Mouse (Mus musculus): ENCODE data around the gene Actn1. TPM values are rescaled to one million over a fixed set of nuclear protein-coding genes. Genes with fewer than 3 reads are reported as not detected.

Actn1 gene
- total and polyA plus RNA-seq, 2 experiments from 2014 or later = 15.7 to 85.3 TPM

- H3K9me3 ChIP-seq (replicated peaks; ENCODE audit: control insufficient read depth, low read length) = no peaks in the 10 kb centered on the region
- 0 out of 2 replicates have a peak, but pooled peaks cover 5% of the 10 kb centered on the region for H3K36me3 ChIP-seq (replicated peaks; ENCODE audit: control insufficient read depth, insufficient read depth, low read length)
- H3K27ac ChIP-seq (ENCODE audit: low read depth) = peak overlapping the region; percentile 89
- H3K27me3 ChIP-seq (ENCODE audit: control insufficient read depth, insufficient read depth, low read length) = no peaks in the 10 kb centered on the region
- TF ChIP-seq EP300 (IDR thresholded peaks at IDR 0.05; ENCODE audit: low read depth) (no peak), CTCF (IDR thresholded peaks at IDR 0.05; ENCODE audit: low read depth) (no peak)
- peaks cover 66% of the 10 kb centered on the region for H3K4me1 ChIP-seq (ENCODE audit: control insufficient read depth, insufficient read depth)
- H3K4me3 ChIP-seq (ENCODE audit: low read depth, low read length) = no peak overlapping the region
- DNase-seq (ENCODE audit: low spot score) = no peak
- H3K9ac ChIP-seq (replicated peaks; ENCODE audit: low read depth, low read length) = no peak overlapping the region
- WGBS = 16% methylated on average over 5 of the region's 5 CpGs
- no peak for ATAC-seq (ENCODE audit: insufficient read depth, low read depth)
- no peak overlapping the region for H3K4me2 ChIP-seq (ENCODE audit: low read depth, low read length)
Observed at GRCm38 (mm10) chr12:80231317-80231716, 28.9 kb downstream of the Actn1 start.

DNA sequence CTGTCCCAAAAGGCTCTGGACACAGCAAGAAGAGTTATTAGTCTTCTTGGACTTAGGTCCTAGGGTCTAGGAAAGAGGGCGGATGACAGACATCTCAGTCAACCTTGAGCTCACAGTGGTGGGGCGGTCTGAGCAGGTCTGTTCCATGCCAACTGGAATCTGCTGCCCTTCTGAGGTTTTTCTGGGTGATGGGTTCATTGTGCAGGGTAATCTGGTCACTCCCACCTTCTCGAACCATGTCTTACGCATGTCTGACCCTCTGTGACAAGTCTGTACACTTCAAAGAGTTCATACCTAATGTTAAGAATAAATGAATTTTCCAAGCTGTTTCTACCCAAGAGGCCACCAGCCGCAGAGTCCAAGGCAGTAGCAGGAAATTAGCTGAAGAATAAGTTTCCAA is 29.3 kb downstream of the Actn1 start:
- peak overlapping the region; percentile 89 for H3K27ac ChIP-seq (ENCODE audit: low read depth)
- TF ChIP-seq CTCF (IDR thresholded peaks at IDR 0.05; ENCODE audit: low read depth) (no peak), EP300 (IDR thresholded peaks at IDR 0.05; ENCODE audit: low read depth) (no peak)

DNA sequence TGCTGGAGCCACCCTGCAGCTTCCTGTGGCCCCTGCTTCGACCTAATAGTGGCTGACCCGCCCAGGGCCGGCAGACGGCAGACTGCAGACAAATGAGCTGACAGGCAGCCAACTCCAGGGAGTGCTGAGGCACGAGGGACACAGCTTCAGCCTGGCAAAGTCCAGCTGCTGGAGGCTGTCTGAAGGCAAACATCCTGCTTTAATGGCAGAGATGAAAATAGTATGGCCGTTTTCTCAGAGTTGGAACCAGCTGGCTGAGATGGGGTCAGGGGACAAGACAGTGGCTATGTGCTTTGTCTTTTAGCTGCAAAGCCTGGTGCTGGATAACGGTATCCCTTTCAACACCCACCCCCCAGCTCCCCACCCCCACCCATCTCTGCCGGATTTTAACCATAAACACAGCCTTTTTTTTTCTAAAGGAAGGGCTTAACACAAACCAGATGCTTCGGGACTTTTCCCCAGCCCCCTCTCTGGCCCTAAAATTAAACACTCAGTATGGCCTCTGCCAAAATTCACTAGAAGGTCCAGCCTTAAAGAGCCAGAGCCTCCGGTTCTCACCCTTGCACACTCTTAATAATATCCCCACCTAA is 30.0 kb downstream of the Actn1 start:
- H3K4me1 ChIP-seq (ENCODE audit: control insufficient read depth, insufficient read depth) = peaks cover 73% of the 10 kb centered on the region
- H3K27me3 ChIP-seq (ENCODE audit: control insufficient read depth, insufficient read depth, low read length) = no peaks in the 10 kb centered on the region
- no peak overlapping the region for H3K9ac ChIP-seq (replicated peaks; ENCODE audit: low read depth, low read length)
- no peak overlapping the region for H3K4me3 ChIP-seq (ENCODE audit: low read depth, low read length)
- under 1% methylated on average over 10 of the region's 10 CpGs for WGBS
- peak; percentile 87 for ATAC-seq (ENCODE audit: insufficient read depth, low read depth)
- peak overlapping the region; percentile 44 for H3K4me2 ChIP-seq (ENCODE audit: low read depth, low read length)
- H3K27ac ChIP-seq (ENCODE audit: low read depth) = peak overlapping the region; percentile 89
- peak; percentile 25 for TF ChIP-seq CTCF (IDR thresholded peaks at IDR 0.05; ENCODE audit: low read depth)
- TF ChIP-seq EP300 (IDR thresholded peaks at IDR 0.05; ENCODE audit: low read depth) = peak; percentile 83; the same call in 1 of the 2 replicates
- DNase-seq (ENCODE audit: low spot score) = peak; percentile 92
- H3K36me3 ChIP-seq (replicated peaks; ENCODE audit: control insufficient read depth, insufficient read depth, low read length) = 0 out of 2 replicates have a peak, but pooled peaks cover 5% of the 10 kb centered on the region
- no peaks in the 10 kb centered on the region for H3K9me3 ChIP-seq (replicated peaks; ENCODE audit: control insufficient read depth, low read length)

More for the DNA sequence above, 29.3 kb downstream of the Actn1 start:
- DNase-seq (ENCODE audit: low spot score) (no peak), ATAC-seq (ENCODE audit: insufficient read depth, low read depth) (no peak)
- Histone ChIP-seq H3K4me1 (ENCODE audit: control insufficient read depth, insufficient read depth) (peaks cover 71% of the 10 kb centered on the region), H3K27me3 (ENCODE audit: control insufficient read depth, insufficient read depth, low read length) (no peaks in the 10 kb centered on the region), H3K4me3 (ENCODE audit: low read depth, low read length) (no peak overlapping the region), H3K9ac (replicated peaks; ENCODE audit: low read depth, low read length) (no peak overlapping the region; the same call in 1 of the 2 replicates), H3K36me3 (replicated peaks; ENCODE audit: control insufficient read depth, insufficient read depth, low read length) (0 out of 2 replicates have a peak, but pooled peaks cover 5% of the 10 kb centered on the region), H3K4me2 (ENCODE audit: low read depth, low read length) (peak overlapping the region; percentile 44), H3K9me3 (replicated peaks; ENCODE audit: control insufficient read depth, low read length) (no peaks in the 10 kb centered on the region)
- WGBS = 57% methylated on average over 5 of the region's 5 CpGs

DNA sequence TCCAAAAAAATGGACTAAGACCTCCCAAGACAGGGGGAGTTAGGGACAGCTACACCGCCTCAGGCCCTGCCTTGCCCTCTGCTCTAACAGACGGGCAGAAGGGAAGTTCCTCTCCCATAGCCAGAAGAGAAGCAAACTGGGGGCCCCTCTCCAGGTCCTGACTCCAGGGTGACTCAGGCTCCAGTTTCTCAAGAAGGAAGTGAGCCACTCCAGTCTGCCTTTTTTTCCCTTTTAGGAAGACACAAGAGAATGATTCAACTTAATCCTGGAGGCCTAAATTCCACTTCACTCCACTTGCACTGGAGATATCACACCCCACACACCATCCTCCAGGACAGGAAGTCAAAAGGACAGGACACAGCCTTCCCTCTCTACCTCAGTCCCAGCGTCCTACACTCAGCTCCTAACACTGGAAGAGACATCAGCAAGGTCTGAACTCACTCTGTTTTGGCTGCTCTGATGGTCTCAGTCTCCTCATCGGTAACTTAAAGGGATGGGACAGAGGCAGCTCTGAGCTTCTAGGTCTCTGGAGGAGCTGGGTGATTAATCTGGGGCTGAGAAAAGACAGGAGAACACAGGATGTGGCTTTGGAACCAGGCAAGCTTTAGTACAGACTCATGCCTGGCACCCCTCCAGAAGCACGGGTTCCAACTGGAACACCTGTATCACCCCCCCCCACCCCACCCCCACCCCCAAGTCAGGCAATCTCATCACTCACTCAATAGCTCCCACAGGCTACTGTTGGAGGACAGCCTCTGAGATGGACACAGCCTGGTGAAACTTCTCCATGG is 31.0 kb downstream of the Actn1 start:
- Histone ChIP-seq H3K4me3 (ENCODE audit: low read depth, low read length) (no peak overlapping the region), H3K27me3 (ENCODE audit: control insufficient read depth, insufficient read depth, low read length) (no peaks in the 10 kb centered on the region), H3K4me1 (ENCODE audit: control insufficient read depth, insufficient read depth) (peaks cover 81% of the 10 kb centered on the region), H3K27ac (ENCODE audit: low read depth) (peak overlapping the region; percentile 89), H3K9ac (replicated peaks; ENCODE audit: low read depth, low read length) (no peak overlapping the region), H3K4me2 (ENCODE audit: low read depth, low read length) (peak overlapping the region; percentile 44; the same call in 1 of the 2 replicates), H3K9me3 (replicated peaks; ENCODE audit: control insufficient read depth, low read length) (no peaks in the 10 kb centered on the region), H3K36me3 (replicated peaks; ENCODE audit: control insufficient read depth, insufficient read depth, low read length) (0 out of 2 replicates have a peak, but pooled peaks cover 1% of the 10 kb centered on the region)
- ATAC-seq (ENCODE audit: insufficient read depth, low read depth) = no peak
- TF ChIP-seq EP300 (IDR thresholded peaks at IDR 0.05; ENCODE audit: low read depth) = no peak
- TF ChIP-seq CTCF (IDR thresholded peaks at IDR 0.05; ENCODE audit: low read depth) = no peak
- no peak for DNase-seq (ENCODE audit: low spot score)
- 35% methylated on average over 5 of the region's 5 CpGs for WGBS

GRCm38 (mm10) chr12:80228356-80228755 is 31.8 kb downstream of the Actn1 start:
- Histone ChIP-seq H3K27me3 (ENCODE audit: control insufficient read depth, insufficient read depth, low read length) (no peaks in the 10 kb centered on the region), H3K36me3 (replicated peaks; ENCODE audit: control insufficient read depth, insufficient read depth, low read length) (no peaks in the 10 kb centered on the region), H3K4me3 (ENCODE audit: low read depth, low read length) (no peak overlapping the region), H3K9ac (replicated peaks; ENCODE audit: low read depth, low read length) (no peak overlapping the region), H3K4me2 (ENCODE audit: low read depth, low read length) (peak overlapping the region; percentile 17; the same call in 1 of the 2 replicates), H3K9me3 (replicated peaks; ENCODE audit: control insufficient read depth, low read length) (no peaks in the 10 kb centered on the region), H3K4me1 (ENCODE audit: control insufficient read depth, insufficient read depth) (peaks cover 89% of the 10 kb centered on the region), H3K27ac (ENCODE audit: low read depth) (peak overlapping the region; percentile 89)
- WGBS = 59% methylated on average over 5 of the region's 5 CpGs
- TF ChIP-seq EP300 (IDR thresholded peaks at IDR 0.05; ENCODE audit: low read depth) (no peak), CTCF (IDR thresholded peaks at IDR 0.05; ENCODE audit: low read depth) (no peak)
- DNase-seq (ENCODE audit: low spot score) = no peak
- ATAC-seq (ENCODE audit: insufficient read depth, low read depth) = no peak

Data from heart, postnatal 0 days (tissue).